Mouse (Mus musculus) heart, adult 18-20 months (tissue): ENCODE results near the gene Krtap10-10. TPM values are rescaled to one million over a fixed set of nuclear protein-coding genes. Genes with fewer than 3 reads are reported as not detected.

Source experiments
- DNase-seq, 2 experiments: peaks; one replicate each; pipeline ENCODE4 v3.0.0; 2021 to 2022; ENCODE audit warnings: mixed read lengths in 1 of 2
- total RNA-seq, 2 experiments: library from RNA; stranded (reverse); gene quantifications; 2 replicates each; pipeline ENCODE4 v1.2.3; 2021

Krtap10-10 gene
- total RNA-seq, 2 experiments from 2014 or later, result not detected

- DNase-seq, result no peak
Measured at GRCm38 (mm10) chr10:77867546-77867945, 31.8 kb downstream of the Krtap10-10 start.

- no peak for DNase-seq
Measured at GRCm38 (mm10) chr10:77869651-77870050, 33.9 kb downstream of the Krtap10-10 start.

- DNase-seq, result peak; percentile 26 to 56
Measured at GRCm38 (mm10) chr10:77878985-77879384, 43.2 kb downstream of the Krtap10-10 start.

GRCm38 (mm10) chr10:77880305-77880704 is 44.6 kb downstream of the Krtap10-10 start:
- DNase-seq, result no peak

- no peak for DNase-seq
Measured at GRCm38 (mm10) chr10:77882553-77882952, 46.8 kb downstream of the Krtap10-10 start.

- DNase-seq, result no peak
Measured at GRCm38 (mm10) chr10:77886007-77886747, 50.4 kb downstream of the Krtap10-10 start.

Other genes with a start within 250 kb of the Krtap10-10 start
- gene Sumo3, start 229.8 kb upstream of the Krtap10-10 start, total RNA-seq, result 10 to 100 TPM; 81.7 to 82.3 TPM
- gene Gm49325, start 229.8 kb upstream of the Krtap10-10 start, total RNA-seq, result 10 to 100 TPM; 15.5 to 15.7 TPM
- gene Ube2g2, start 213.7 kb upstream of the Krtap10-10 start, total RNA-seq, result 10 to 100 TPM; 80.9 to 82.8 TPM
- gene Tspear, start 149.4 kb upstream of the Krtap10-10 start, total RNA-seq, result not detected
- not detected for gene Gm19402, start 145.2 kb upstream of the Krtap10-10 start, total RNA-seq
- gene Gm9508, start 138.7 kb upstream of the Krtap10-10 start, total RNA-seq, result not detected
- not detected for gene Gm10272, start 129.3 kb upstream of the Krtap10-10 start, total RNA-seq
- gene Gm10024, start 124.5 kb upstream of the Krtap10-10 start, total RNA-seq, result not detected
- not detected for gene Gm10142, start 120.1 kb upstream of the Krtap10-10 start, total RNA-seq
- gene Krtap12-1, start 115.3 kb upstream of the Krtap10-10 start, total RNA-seq, result not detected
- gene Gm10100, start 109.5 kb upstream of the Krtap10-10 start, total RNA-seq, result not detected
- not detected for gene Gm18596, start 93.3 kb upstream of the Krtap10-10 start, total RNA-seq
- gene Gm9736, start 84.6 kb upstream of the Krtap10-10 start, total RNA-seq, result not detected
- gene Gm3233, start 76.3 kb upstream of the Krtap10-10 start, total RNA-seq, result not detected
- gene Gm3238, start 64.6 kb upstream of the Krtap10-10 start, total RNA-seq, result not detected
- gene Gm7138, start 59.0 kb upstream of the Krtap10-10 start, total RNA-seq, result not detected
- gene Gm3250, start 53.4 kb upstream of the Krtap10-10 start, total RNA-seq, result not detected
- gene Gm7137, start 47.7 kb upstream of the Krtap10-10 start, total RNA-seq, result not detected
- gene Gm9639, start 40.9 kb upstream of the Krtap10-10 start, total RNA-seq, result not detected
- not detected for gene Gm19668, start 36.8 kb upstream of the Krtap10-10 start, total RNA-seq
- gene Gm9507, start 24.1 kb upstream of the Krtap10-10 start, total RNA-seq, result not detected
- not detected for gene Gm2696, start 21.3 kb upstream of the Krtap10-10 start, total RNA-seq
- gene Krtap10-4, start 8.9 kb upstream of the Krtap10-10 start, total RNA-seq, result not detected
- gene Gm36176, start 10.9 kb downstream of the Krtap10-10 start, total RNA-seq, result not detected
- not detected for gene Gm10318, start 16.9 kb downstream of the Krtap10-10 start, total RNA-seq
- gene Gm3285, start 26.0 kb downstream of the Krtap10-10 start, total RNA-seq, result not detected
- gene Lrrc3, start 66.6 kb downstream of the Krtap10-10 start, total RNA-seq, result under 1 TPM; 0.49 to 0.69 TPM
- 1 to 10 TPM in 1 of 2 experiments, under 1 TPM in 1; 0.99 to 1.5 TPM for gene Trpm2, start 134.6 kb downstream of the Krtap10-10 start, total RNA-seq
- gene 1810043G02Rik, start 142.6 kb downstream of the Krtap10-10 start, total RNA-seq, result 1 to 10 TPM; 8.8 to 9.8 TPM
- gene Pfkl, start 174.1 kb downstream of the Krtap10-10 start, total RNA-seq, result 100 to 1,000 TPM; 114 to 120 TPM
- not detected for gene Dnmt3l, start 206.0 kb downstream of the Krtap10-10 start, total RNA-seq
- gene Aire, start 207.7 kb downstream of the Krtap10-10 start, total RNA-seq, result not detected
- 1 to 10 TPM; 5.7 to 8.4 TPM for gene Icosl, start 233.4 kb downstream of the Krtap10-10 start, total RNA-seq